Mouse (Mus musculus) megakaryocyte, embryonic 14.5 days (primary cell): ENCODE results near the gene Fsd1. TPM values are rescaled to one million over a fixed set of nuclear protein-coding genes. Genes with fewer than 3 reads are reported as not detected.

Experiments used
- H3K27me3 ChIP-seq: replicated peaks from 2 replicates; pipeline ENCODE3; 2012; ENCODE audit warnings: inconsistent platforms
- H3K36me3 ChIP-seq: replicated peaks from 2 replicates; pipeline ENCODE3; 2012; ENCODE audit warnings: low read length, inconsistent platforms, mixed read lengths
- H3K4me1 ChIP-seq: 2 replicates; pipeline ENCODE4 v1.6.1; 2012; ENCODE audit warnings: inconsistent platforms
- H3K4me3 ChIP-seq: replicated peaks from 2 replicates; pipeline ENCODE3; 2012; ENCODE audit warnings: moderate library complexity, mild to moderate bottlenecking, inconsistent platforms
- H3K9me3 ChIP-seq: 2 replicates; pipeline ENCODE4 v1.6.1; 2012; ENCODE audit warnings: inconsistent platforms
- FLI1 ChIP-seq: IDR thresholded peaks from 2 replicates; pipeline ENCODE4 v1.6.1; 2012; ENCODE audit warnings: low read length, inconsistent platforms, mixed read lengths
- GATA1 ChIP-seq: IDR thresholded peaks from 3 replicates; pipeline ENCODE4 v1.6.1; 2012; ENCODE audit warnings: mixed read lengths, low read length, inconsistent platforms, borderline replicate concordance
- polyA plus RNA-seq: library from polyadenylated mRNA; stranded (reverse); fragments of >175 nt; gene quantifications from 2 replicates; pipeline ENCODE4 v1.2.3, GENCODE M21; 2012; ENCODE audit warnings: low replicate concordance; ENCODE audit not compliant: insufficient read depth

Gene Fsd1
- polyA plus RNA-seq, 1 experiment: not detected

DNA sequence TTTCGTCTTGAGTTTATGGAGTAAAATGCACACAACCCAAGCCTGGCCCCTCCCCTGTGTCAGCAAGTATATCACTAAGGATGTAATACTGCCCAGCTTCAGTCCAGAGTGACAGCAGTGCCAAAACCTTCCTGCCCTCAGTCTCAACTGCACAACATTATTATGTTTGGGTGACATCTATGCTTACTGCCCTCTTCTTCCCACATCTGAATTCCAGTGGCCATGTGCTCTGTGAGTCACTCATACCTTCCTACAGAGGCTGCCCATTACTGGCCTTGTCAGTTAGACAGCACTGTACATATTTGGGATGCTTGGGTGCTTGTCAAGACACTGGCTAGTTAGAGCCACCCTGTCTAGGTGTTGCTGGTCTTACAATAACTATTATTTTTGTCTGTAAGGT is 40.0 kb downstream of the Fsd1 start:
- peaks cover 97% of the 10 kb centered on the region for H3K36me3 ChIP-seq
- TF ChIP-seq FLI1 (no peak), GATA1 (no peak)
- no peaks in the 10 kb centered on the region for H3K27me3 ChIP-seq
- no peaks in the 10 kb centered on the region for H3K9me3 ChIP-seq
- H3K4me3 ChIP-seq: peak overlapping the region; percentile 79
- H3K4me1 ChIP-seq: peaks cover 100% of the 10 kb centered on the region

DNA sequence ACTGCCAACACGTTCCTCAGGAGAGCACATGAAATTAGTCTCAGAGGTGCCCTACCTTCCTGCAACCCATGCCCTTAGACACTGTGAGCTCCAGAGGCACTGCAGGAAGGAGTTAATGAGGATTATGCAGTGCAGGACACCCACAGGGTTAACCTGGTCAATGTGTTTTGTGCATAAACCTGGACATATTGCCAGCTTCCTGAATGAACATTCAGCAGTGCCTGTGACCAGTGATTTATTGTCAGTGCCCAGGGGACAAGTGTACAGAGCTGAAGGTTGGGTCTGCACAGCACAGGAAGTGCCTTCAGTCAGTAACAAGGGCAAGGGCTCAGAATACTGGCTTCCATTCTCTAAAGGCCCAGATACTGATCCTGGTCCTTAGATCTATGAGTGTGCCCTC is 40.6 kb downstream of the Fsd1 start:
- no peaks in the 10 kb centered on the region for H3K9me3 ChIP-seq
- H3K4me3 ChIP-seq: peak overlapping the region; percentile 42
- H3K27me3 ChIP-seq: no peaks in the 10 kb centered on the region
- peaks cover 100% of the 10 kb centered on the region for H3K4me1 ChIP-seq
- no peak for TF ChIP-seq FLI1
- TF ChIP-seq GATA1: no peak
- H3K36me3 ChIP-seq: peaks cover 94% of the 10 kb centered on the region

DNA sequence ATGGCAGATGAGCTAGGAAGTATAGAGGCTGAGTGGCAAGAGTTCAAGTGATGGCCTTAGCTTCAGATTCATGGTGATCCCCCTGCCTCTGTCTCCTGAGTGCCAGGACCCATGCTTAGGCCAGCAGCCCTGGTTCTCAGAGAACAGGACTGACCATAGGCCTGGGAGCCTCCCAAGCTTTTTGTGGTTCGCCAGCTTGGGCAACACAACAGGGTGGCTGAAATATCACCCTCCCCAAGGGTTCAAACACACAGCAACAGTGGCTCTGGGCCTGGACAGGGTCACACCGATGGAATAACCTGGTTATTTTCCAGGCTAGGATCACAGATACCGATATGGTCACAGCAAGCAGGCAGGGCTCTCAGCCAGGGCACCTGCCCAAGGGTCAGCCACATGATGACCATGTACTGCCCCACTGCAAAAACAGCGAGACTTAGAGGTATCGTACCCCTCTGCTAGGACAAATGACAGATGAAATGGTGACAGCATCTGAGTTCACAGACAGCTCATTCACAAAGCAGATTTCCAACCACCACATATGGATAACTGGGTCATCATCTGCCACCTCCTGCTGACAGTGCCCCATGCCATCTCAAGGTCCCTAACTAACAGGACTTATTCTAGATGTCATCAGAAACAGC is 41.6 kb downstream of the Fsd1 start:
- H3K27me3 ChIP-seq: no peaks in the 10 kb centered on the region
- H3K4me1 ChIP-seq: peaks cover 100% of the 10 kb centered on the region
- H3K4me3 ChIP-seq: peak overlapping the region; percentile 72
- H3K9me3 ChIP-seq: no peaks in the 10 kb centered on the region
- H3K36me3 ChIP-seq: peaks cover 92% of the 10 kb centered on the region
- TF ChIP-seq GATA1: no peak
- no peak for TF ChIP-seq FLI1

DNA sequence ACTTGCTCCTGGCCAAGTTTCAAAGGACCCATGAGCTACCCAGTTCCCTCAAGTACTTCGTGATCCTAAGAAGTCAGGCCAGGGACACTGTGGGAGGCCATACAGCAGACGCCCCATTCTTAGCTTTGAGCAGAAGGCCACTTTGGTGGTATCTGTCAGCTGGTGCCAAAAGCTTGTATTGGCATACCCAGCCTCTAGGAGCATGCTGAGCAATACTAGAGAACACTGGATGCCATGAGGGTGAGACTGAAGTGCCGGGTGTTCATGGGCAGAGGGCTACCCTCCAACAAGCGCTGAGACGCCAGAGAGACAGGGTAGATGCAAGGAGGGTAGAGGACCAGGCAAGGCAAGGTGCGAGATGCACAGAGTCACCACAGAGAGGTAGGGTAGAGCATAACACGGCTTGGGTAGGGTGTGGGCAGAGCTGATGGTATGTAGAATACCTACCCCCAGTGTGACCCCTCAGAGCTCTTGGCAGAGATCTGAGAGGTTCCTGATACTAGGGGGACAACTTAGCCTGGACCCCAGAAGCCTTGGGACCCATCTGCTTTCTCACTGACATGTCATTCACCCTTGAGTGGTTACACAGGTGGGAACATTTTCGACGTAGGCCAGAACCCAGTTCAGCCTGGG is 44.0 kb downstream of the Fsd1 start:
- peaks cover 100% of the 10 kb centered on the region for H3K4me1 ChIP-seq
- peaks cover 90% of the 10 kb centered on the region for H3K36me3 ChIP-seq
- H3K27me3 ChIP-seq: no peaks in the 10 kb centered on the region
- H3K9me3 ChIP-seq: no peaks in the 10 kb centered on the region
- H3K4me3 ChIP-seq: peak overlapping the region; percentile 90
- no peak for TF ChIP-seq GATA1
- no peak for TF ChIP-seq FLI1

DNA sequence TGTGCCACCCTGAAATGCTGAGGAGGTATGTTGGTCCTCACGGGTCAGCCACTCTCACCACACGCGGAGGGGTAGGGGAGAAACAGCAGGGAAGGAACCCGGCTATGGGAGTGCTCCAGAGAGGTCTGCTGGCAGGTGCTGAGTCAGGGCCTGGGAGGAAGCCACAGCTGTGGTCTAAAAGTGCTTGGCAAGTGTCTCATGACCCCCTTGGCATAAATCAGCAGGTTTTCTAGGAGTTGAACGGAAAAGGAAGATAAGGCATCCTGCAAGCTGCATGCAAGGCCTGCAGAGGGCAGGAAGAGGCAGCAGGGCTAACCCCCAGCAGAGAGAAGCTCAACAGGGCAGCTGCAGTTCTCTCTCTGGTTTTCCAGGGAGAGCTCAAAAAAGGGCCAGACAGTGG is 44.6 kb downstream of the Fsd1 start:
- TF ChIP-seq FLI1: no peak
- TF ChIP-seq GATA1: no peak; the same call in 2 of the 3 replicates
- peaks cover 85% of the 10 kb centered on the region for H3K36me3 ChIP-seq
- H3K4me1 ChIP-seq: peaks cover 94% of the 10 kb centered on the region
- H3K27me3 ChIP-seq: no peaks in the 10 kb centered on the region
- peak overlapping the region; percentile 90 for H3K4me3 ChIP-seq
- H3K9me3 ChIP-seq: no peaks in the 10 kb centered on the region

DNA sequence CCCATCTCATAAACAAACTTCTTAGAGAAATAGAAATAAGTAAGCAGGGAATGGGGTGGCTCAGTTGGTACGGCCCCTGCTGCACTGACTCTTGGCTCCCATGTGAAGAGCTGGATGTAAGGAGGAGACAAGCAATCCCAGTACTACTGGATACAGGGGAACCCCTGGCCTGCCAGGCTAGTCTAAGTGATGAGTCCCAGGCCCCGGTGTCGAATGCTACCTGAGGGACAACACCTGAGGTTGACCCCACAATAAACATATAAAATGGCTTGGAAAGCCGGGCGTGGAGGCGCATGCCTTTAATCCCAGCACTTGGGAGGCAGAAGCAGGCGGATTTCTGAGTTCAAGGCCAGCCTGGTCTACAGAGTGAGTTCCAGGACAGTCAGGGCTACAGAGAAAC is 45.1 kb downstream of the Fsd1 start:
- Histone ChIP-seq H3K9me3 (no peaks in the 10 kb centered on the region), H3K4me1 (peaks cover 89% of the 10 kb centered on the region), H3K36me3 (peaks cover 80% of the 10 kb centered on the region), H3K27me3 (no peaks in the 10 kb centered on the region), H3K4me3 (peak overlapping the region; percentile 90)
- no peak for TF ChIP-seq GATA1
- no peak for TF ChIP-seq FLI1

DNA sequence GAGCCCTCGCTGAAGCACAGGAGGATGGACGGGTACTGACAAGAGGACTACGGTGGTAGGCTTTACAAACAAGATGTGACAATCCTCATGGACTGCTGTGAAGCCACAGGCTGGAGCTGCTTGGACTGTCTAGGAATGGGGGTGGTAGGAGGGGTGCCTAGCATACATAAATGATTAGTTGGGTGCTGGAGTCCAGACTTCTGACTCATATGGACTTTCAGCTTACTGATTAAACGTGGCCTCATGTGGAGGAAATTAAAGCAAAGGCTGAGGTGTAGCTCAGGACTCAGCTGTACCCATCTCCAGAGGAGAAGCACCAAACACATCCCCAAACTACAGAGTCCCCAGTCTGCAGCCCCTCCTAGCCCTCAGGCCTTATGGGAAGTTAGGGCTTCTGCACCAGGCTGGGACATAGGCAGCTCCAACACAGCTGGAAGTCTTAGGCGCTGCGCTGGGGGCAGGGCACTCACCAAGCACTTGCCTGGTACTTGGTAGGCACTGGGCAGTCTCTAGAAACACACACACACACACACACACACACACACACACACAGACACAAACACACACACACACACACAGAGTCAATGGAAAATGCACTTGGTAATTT is 45.9 kb downstream of the Fsd1 start:
- Histone ChIP-seq H3K27me3 (no peaks in the 10 kb centered on the region), H3K4me3 (peak overlapping the region; percentile 86), H3K9me3 (no peaks in the 10 kb centered on the region), H3K36me3 (peaks cover 72% of the 10 kb centered on the region), H3K4me1 (peaks cover 87% of the 10 kb centered on the region)
- TF ChIP-seq GATA1: no peak
- TF ChIP-seq FLI1: no peak

DNA sequence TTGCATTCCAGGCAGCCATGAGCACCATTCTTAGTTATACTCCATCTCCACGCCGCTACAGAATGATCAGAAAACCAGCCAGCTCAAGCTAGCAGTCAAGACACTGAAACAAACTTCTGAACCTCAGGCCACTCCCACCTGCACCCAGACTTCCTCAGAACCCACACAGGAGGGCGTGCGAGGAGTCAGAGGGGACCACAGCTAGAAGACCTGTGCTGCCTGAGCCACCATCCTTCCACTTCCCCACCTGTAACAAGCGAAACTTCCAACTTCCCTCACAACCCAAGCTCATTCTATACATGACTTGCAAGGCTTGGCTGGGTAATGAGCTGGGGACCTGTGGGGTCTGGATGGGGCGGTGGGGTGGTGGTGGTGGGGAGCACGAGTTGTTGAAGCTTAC is 46.5 kb downstream of the Fsd1 start:
- Histone ChIP-seq H3K4me1 (peaks cover 85% of the 10 kb centered on the region), H3K27me3 (no peaks in the 10 kb centered on the region), H3K9me3 (no peaks in the 10 kb centered on the region), H3K36me3 (peaks cover 66% of the 10 kb centered on the region), H3K4me3 (peak overlapping the region; percentile 86)
- no peak for TF ChIP-seq GATA1
- no peak for TF ChIP-seq FLI1

DNA sequence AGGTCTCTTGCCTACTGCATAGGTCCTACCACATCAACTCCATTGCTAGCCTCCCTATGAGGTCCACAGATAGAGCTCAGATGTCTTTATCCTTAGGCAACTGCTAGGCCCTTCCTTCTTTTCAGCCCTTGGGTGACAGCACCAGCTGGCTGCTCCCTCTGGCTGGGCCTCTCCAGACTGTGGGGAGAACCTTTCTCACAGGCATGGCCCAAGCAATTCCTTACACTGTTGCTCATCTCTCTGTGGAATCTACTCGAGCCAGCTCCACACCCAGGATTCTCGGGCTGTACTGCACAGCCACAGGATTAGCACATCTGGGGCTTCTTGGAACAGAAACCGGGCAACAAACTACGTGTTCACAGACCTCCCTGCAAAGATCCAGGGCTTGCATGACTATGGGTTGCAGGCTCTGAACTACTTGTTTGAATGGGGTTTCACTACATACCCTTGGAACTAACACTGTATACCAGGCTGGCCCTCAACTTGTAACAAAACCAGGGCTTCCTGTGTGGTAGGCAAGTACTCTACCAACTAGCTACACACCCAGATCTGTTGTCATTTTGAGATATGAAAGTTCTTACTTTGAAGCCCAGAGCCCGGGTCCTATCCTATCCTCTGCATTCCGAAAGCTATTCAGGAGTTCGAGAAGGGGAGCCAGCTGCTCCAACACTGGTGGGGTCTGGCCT is 47.9 kb downstream of the Fsd1 start:
- H3K36me3 ChIP-seq: peaks cover 53% of the 10 kb centered on the region
- peak overlapping the region; percentile 99 for H3K4me3 ChIP-seq
- peaks cover 80% of the 10 kb centered on the region for H3K4me1 ChIP-seq
- no peaks in the 10 kb centered on the region for H3K9me3 ChIP-seq
- TF ChIP-seq GATA1: no peak
- no peak for TF ChIP-seq FLI1
- no peaks in the 10 kb centered on the region for H3K27me3 ChIP-seq

DNA sequence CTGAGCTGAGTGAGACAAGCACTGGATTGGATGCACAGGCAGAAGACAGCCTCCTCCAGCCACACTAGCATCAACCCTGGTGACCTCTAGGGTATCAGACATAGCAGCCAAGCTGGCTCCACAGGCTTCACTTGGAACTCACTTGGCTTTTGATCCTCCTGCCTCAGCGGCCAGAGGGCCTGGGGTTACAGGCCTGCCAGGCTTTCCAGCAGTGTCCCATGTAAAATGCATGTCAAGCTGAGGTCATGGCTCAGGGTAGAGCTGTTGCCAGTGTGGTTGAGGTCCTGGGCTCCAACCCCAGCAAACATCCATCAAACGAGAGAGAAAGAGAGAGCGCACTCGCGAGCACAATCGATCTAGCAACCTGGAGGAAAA is 48.4 kb downstream of the Fsd1 start:
- no peak for TF ChIP-seq FLI1
- no peak for TF ChIP-seq GATA1
- Histone ChIP-seq H3K4me1 (peaks cover 75% of the 10 kb centered on the region), H3K27me3 (no peaks in the 10 kb centered on the region), H3K4me3 (peak overlapping the region; percentile 99), H3K9me3 (no peaks in the 10 kb centered on the region), H3K36me3 (peaks cover 47% of the 10 kb centered on the region)
